Mouse (Mus musculus): ENCODE data around the gene Zbtb20.

GRCm38 (mm10) chr16:43388389-43388788 is 512.7 kb downstream of the Zbtb20 start:
- TF ChIP-seq CTCF (IDR thresholded peaks at IDR 0.05; ENCODE audit: control insufficient read depth, insufficient read depth, insufficient read length) = no peak
- no peak for TF ChIP-seq USF1 (IDR thresholded peaks at IDR 0.05; ENCODE audit: low read depth)
- no peak for TF ChIP-seq MAX (IDR thresholded peaks at IDR 0.05)
- TF ChIP-seq MYOG (IDR thresholded peaks at IDR 0.05; ENCODE audit: control insufficient read depth, extremely low read depth, insufficient read length) = no peak
- no peak for TF ChIP-seq MYOD1 (IDR thresholded peaks at IDR 0.05; ENCODE audit: control insufficient read depth, insufficient read length, low read depth)
- TF ChIP-seq CEBPB (IDR thresholded peaks at IDR 0.05; ENCODE audit: low read depth) = no peak
- no peak for TF ChIP-seq FOSL1 (IDR thresholded peaks at IDR 0.05; ENCODE audit: insufficient read depth, low read length, poor library complexity, severe bottlenecking)

Data from C2C12 (cell line).